Mouse (Mus musculus) limb, embryonic 14.5 days (tissue): ENCODE results near the gene Elavl3. TPM values are rescaled to one million over a fixed set of nuclear protein-coding genes. Genes with fewer than 3 reads are reported as not detected.
"Not testable (repeated sequence)": the region's sequence is repeated elsewhere in the genome, so short reads cannot be mapped to it uniquely, and the experiment has no call there.

Source experiments
- ATAC-seq: fragments of 200-750 bp; cut with Nextera tagmentation; 2 replicates; pipeline ENCODE4 v1.8.0; 2017; ENCODE audit warnings: low read depth, moderate number of reproducible peaks, moderate TSS enrichment; ENCODE audit not compliant: low FRiP score
- DNase-seq: peaks from one replicate; pipeline ENCODE4 v3.0.0-alpha.2; 2015; ENCODE audit warnings: low spot score
- H3K27ac ChIP-seq: fragments of 300-500 bp; sonication (generic); replicated peaks from 2 replicates; pipeline ENCODE4 v1.5.1; 2014; ENCODE audit warnings: low read depth, mild to moderate bottlenecking, low read length, moderate library complexity, mixed read lengths
- H3K27me3 ChIP-seq: fragments of 300-500 bp; sonication (generic); 2 replicates; pipeline ENCODE4 v1.6.1; 2014; ENCODE audit warnings: low read length, mixed read lengths; ENCODE audit not compliant: control insufficient read depth, insufficient read depth
- H3K36me3 ChIP-seq: fragments of 300-500 bp; sonication (generic); 2 replicates; pipeline ENCODE4 v1.6.1; 2014; ENCODE audit warnings: mild to moderate bottlenecking, low read length, moderate library complexity, mixed read lengths; ENCODE audit not compliant: control insufficient read depth, insufficient read depth
- H3K4me1 ChIP-seq: fragments of 300-500 bp; sonication (generic); 2 replicates; pipeline ENCODE4 v1.6.1; 2014; ENCODE audit warnings: antibody characterized with exemption, low read length, mixed read lengths; ENCODE audit not compliant: control insufficient read depth, insufficient read depth
- H3K4me2 ChIP-seq: fragments of 300-500 bp; sonication (generic); replicated peaks from 2 replicates; pipeline ENCODE4 v1.6.1; 2014; ENCODE audit warnings: low read depth, mild to moderate bottlenecking, low read length, moderate library complexity; ENCODE audit not compliant: severe bottlenecking
- H3K4me3 ChIP-seq: fragments of 300-500 bp; sonication (generic); replicated peaks from 2 replicates; pipeline ENCODE4 v1.5.1; 2014; ENCODE audit warnings: low read length
- H3K9ac ChIP-seq: fragments of 300-500 bp; sonication (generic); 2 replicates; pipeline ENCODE4 v1.6.1; 2014; ENCODE audit warnings: mild to moderate bottlenecking, low read depth, low read length, moderate library complexity; ENCODE audit not compliant: severe bottlenecking
- H3K9me3 ChIP-seq: fragments of 300-500 bp; sonication (generic); 2 replicates; pipeline ENCODE4 v1.6.1; 2016; ENCODE audit warnings: low read length; ENCODE audit not compliant: control insufficient read depth
- POLR2A ChIP-seq: fragments of 200-500 bp; IDR thresholded peaks from 2 replicates; pipeline ENCODE4 v1.8.0; 2012; ENCODE audit warnings: inconsistent platforms, mild to moderate bottlenecking, moderate library complexity, borderline replicate concordance; ENCODE audit not compliant: insufficient read depth, insufficient read length; ENCODE audit errors: extremely low read depth
- WGBS: fragments of 180-500 bp; shearing (Covaris S2); extraction: QIAGEN DNeasy Blood & Tissue Kit; methylation state at CpG from one replicate; pipeline ENCODE4 v1.1.7; 2014; 5-methylcytosine and 5-hydroxymethylcytosine counted together
- polyA plus RNA-seq, 2 experiments: library from polyadenylated mRNA; depleted of rRNA in 1 of 2; stranded (reverse) in 1 of 2; unstranded in 1 of 2; fragments of >200 nt; fragmentation: Nextera tagmentation in 1 of 2; extraction: Ambion mirVana in 1 of 2; gene quantifications; 2 replicates each; pipeline versions ENCODE4 v1.2.1 to v1.2.3; 2012 to 2014

Elavl3 gene
- polyA plus RNA-seq, 2 experiments = 0.67 TPM; not detected in 1

GRCm38 (mm10) chr9:22084667-22085021, 32.8 kb upstream of the Elavl3 start:
- peaks cover 5% of the 10 kb centered on the region for H3K4me1 ChIP-seq
- DNase-seq (no peak), ATAC-seq (no peak)
- 32% methylated on average over 4 of the region's 4 CpGs for WGBS
- H3K9me3 ChIP-seq = no peaks in the 10 kb centered on the region
- H3K36me3 ChIP-seq = no peaks in the 10 kb centered on the region
- H3K4me2 ChIP-seq = peak overlapping the region; percentile 74
- peak overlapping the region; percentile 70 for H3K9ac ChIP-seq
- no peaks in the 10 kb centered on the region for H3K27me3 ChIP-seq
- H3K27ac ChIP-seq = no peak overlapping the region
- H3K4me3 ChIP-seq = peak overlapping the region; percentile 77
- TF ChIP-seq POLR2A = no peak

- DNase-seq = no peak
- Histone ChIP-seq H3K27ac (no peak overlapping the region), H3K9me3 (no peaks in the 10 kb centered on the region), H3K4me2 (no peak overlapping the region), H3K36me3 (peaks cover 29% of the 10 kb centered on the region; the same call in 1 of the 2 replicates), H3K27me3 (no peaks in the 10 kb centered on the region), H3K4me3 (no peak overlapping the region), H3K9ac (no peak overlapping the region), H3K4me1 (no peaks in the 10 kb centered on the region)
- no peak for TF ChIP-seq POLR2A
- WGBS = 93% methylated on average over 23 of the region's 23 CpGs
- no peak for ATAC-seq
Observed at GRCm38 (mm10) chr9:22076223-22076622, 24.4 kb upstream of the Elavl3 start.

GRCm38 (mm10) chr9:22075778-22076177, 24.0 kb upstream of the Elavl3 start:
- peaks cover 29% of the 10 kb centered on the region; the same call in 1 of the 2 replicates for H3K36me3 ChIP-seq
- H3K27ac ChIP-seq, H3K9me3 ChIP-seq, H3K27me3 ChIP-seq, DNase-seq, H3K4me3 ChIP-seq, ATAC-seq, H3K4me2 ChIP-seq, H3K9ac ChIP-seq, H3K4me1 ChIP-seq: not testable (repeated sequence)
- WGBS = 80% methylated on average over 5 of the region's 5 CpGs

DNA sequence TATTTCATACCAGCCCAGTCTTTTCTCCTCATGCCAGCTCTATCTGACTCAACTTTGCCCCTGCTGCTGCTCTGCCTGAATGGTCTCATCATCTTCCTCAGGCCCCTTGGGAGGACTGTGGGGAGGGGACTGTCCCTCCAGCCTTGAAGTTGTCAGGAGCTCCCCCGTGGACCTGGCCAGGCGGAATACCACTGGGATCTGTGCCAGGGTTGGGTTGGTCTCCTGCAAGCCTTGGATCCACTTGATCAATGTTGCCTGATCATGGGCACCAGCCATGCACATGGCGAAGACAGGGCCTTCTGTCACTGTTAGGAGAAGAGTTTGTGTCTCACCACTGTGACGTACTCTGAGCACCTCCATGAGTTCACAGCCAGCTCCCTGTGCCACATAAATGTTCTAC, 20.5 kb upstream of the Elavl3 start:
- ATAC-seq = no peak
- Histone ChIP-seq H3K9me3 (no peaks in the 10 kb centered on the region), H3K4me1 (peaks cover 6% of the 10 kb centered on the region; the same call in 1 of the 2 replicates), H3K9ac (no peak overlapping the region), H3K4me2 (no peak overlapping the region), H3K4me3 (no peak overlapping the region), H3K27me3 (no peaks in the 10 kb centered on the region), H3K27ac (no peak overlapping the region), H3K36me3 (peaks cover 31% of the 10 kb centered on the region)
- WGBS = 86% methylated on average over 4 of the region's 4 CpGs
- no peak for DNase-seq
- no peak for TF ChIP-seq POLR2A

DNA sequence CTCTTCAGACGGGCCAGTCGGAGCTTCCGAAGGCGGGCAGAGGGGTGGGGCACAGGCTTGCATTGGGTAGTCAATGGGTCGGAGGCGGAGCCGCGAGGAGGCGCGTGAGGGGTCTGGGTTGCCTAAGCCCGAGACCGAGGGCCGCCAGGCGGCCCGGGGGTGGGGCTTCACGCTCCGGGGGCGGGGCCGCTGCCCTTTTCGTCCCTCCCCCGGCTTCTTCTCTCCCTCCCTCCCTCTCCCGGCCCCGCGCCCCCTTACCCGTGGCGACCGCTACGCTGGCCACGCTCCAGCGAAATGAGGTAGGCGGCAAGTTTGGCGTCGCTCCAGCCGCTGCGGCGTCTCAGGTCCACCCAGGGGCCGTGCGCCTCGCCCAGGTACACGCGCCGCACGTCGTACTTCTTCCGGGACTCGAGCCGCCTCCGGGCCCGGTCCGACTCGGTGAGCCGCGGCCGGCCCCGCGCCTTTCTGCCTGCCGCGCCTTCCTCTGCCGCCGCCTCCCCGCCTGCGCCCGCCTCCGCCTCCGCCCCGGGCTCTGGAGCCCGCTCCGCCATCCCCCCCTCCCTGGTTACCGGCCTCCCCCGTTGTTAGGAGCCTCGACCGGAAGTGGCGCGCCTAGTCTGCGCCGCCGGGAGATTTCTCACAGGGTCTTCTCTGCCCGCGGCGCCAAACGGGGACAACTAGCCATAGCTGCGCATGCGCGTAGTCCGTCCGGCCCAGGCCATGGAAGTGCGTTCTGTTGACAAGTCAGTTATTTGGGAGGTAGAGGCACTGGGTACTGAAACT, 19.2 kb upstream of the Elavl3 start, which contains the start of the genes Gm49318 and Zfp653:
Gene Gm49318, minus strand, starts transcription at position 469 of the 783 bp plus-strand sequence.
Gene Zfp653, minus strand, starts transcription at position 586 of the 783 bp plus-strand sequence.
- Histone ChIP-seq H3K9ac (peak within 1 kb of the TSS; percentile 92), H3K36me3 (peaks cover 26% of the 10 kb centered on the region)

More for the DNA sequence above, 19.2 kb upstream of the Elavl3 start, which contains the start of the genes Gm49318 and Zfp653:
- ATAC-seq = peak; percentile 97
- DNase-seq = peak; percentile 98
- TF ChIP-seq POLR2A = peak; percentile 12; the same call in 1 of the 2 replicates
- Histone ChIP-seq H3K4me2 (peak within 1 kb of the TSS; percentile 61), H3K27ac (peak within 1 kb of the TSS; percentile 98), H3K9me3 (no peaks in the 10 kb centered on the region), H3K4me1 (peaks cover 6% of the 10 kb centered on the region; the same call in 1 of the 2 replicates), H3K4me3 (peak within 1 kb of the TSS; percentile 85), H3K27me3 (no peaks in the 10 kb centered on the region)
- under 1% methylated on average over 54 of the region's 87 CpGs for WGBS
